Mouse (Mus musculus) embryonic facial prominence, embryonic 14.5 days (tissue): ENCODE data around the gene Cwh43. TPM values are rescaled to one million over a fixed set of nuclear protein-coding genes. Genes with fewer than 3 reads are reported as not detected.
A peak's percentile ranks its signal among the peaks of the same experiment; 100 is the strongest.

Source experiments
- ATAC-seq: fragments of 200-750 bp; cut with Nextera tagmentation; 2 replicates; pipeline ENCODE4 v1.8.0; 2017; ENCODE audit warnings: low read depth, moderate number of reproducible peaks, moderate TSS enrichment
- DNase-seq: peaks from one replicate; pipeline ENCODE4 v3.0.0-alpha.2; 2015; ENCODE audit warnings: low spot score
- H3K27ac ChIP-seq: fragments of 300-500 bp; sonication (generic); replicated peaks from 2 replicates; pipeline ENCODE4 v1.5.1; 2014; ENCODE audit warnings: low read depth, mild to moderate bottlenecking, low read length, moderate library complexity
- H3K27me3 ChIP-seq: fragments of 300-500 bp; sonication (generic); replicated peaks from 2 replicates; pipeline ENCODE4 v1.6.1; 2014; ENCODE audit warnings: low read length; ENCODE audit not compliant: control insufficient read depth, insufficient read depth
- H3K36me3 ChIP-seq: fragments of 300-500 bp; sonication (generic); 2 replicates; pipeline ENCODE4 v1.6.1; 2014; ENCODE audit warnings: low read length, mixed read lengths; ENCODE audit not compliant: control insufficient read depth, insufficient read depth
- H3K4me1 ChIP-seq: fragments of 300-500 bp; sonication (generic); 2 replicates; pipeline ENCODE4 v1.6.1; 2014; ENCODE audit warnings: antibody characterized with exemption, low read length; ENCODE audit not compliant: control insufficient read depth, insufficient read depth
- H3K4me2 ChIP-seq: fragments of 300-500 bp; sonication (generic); 2 replicates; pipeline ENCODE4 v1.6.1; 2014; ENCODE audit warnings: low read depth, mild to moderate bottlenecking, low read length, moderate library complexity, mixed read lengths
- H3K4me3 ChIP-seq: fragments of 300-500 bp; sonication (generic); 2 replicates; pipeline ENCODE4 v1.5.1; 2014; ENCODE audit warnings: low read depth, mild to moderate bottlenecking, low read length
- H3K9ac ChIP-seq: fragments of 300-500 bp; sonication (generic); 2 replicates; pipeline ENCODE4 v1.6.1; 2014; ENCODE audit warnings: low read depth, mild to moderate bottlenecking, low read length, moderate library complexity, mixed read lengths
- H3K9me3 ChIP-seq: fragments of 300-500 bp; sonication (generic); 2 replicates; pipeline ENCODE4 v1.6.1; 2016; ENCODE audit warnings: low read length; ENCODE audit not compliant: control insufficient read depth
- WGBS: fragments of 180-500 bp; shearing (Covaris S2); extraction: QIAGEN DNeasy Blood & Tissue Kit; methylation state at CpG from one replicate; pipeline ENCODE4 v1.1.7; 2014; 5-methylcytosine and 5-hydroxymethylcytosine counted together
- polyA plus RNA-seq: library from polyadenylated mRNA; unstranded; fragments of >200 nt; fragmentation: Nextera tagmentation; extraction: Ambion mirVana; gene quantifications from 2 replicates; pipeline ENCODE4 v1.2.1, GENCODE M21; 2014

Gene Cwh43
- polyA plus RNA-seq, 1 experiment from 2014 or later: 1.9 TPM

- DNase-seq (no peak), ATAC-seq (no peak)
- Histone ChIP-seq H3K9ac (no peak overlapping the region), H3K27me3 (peaks cover 37% of the 10 kb centered on the region), H3K27ac (no peak overlapping the region), H3K4me3 (no peak overlapping the region), H3K36me3 (no peaks in the 10 kb centered on the region), H3K4me1 (peaks cover 10% of the 10 kb centered on the region; the same call in 1 of the 2 replicates), H3K4me2 (no peak overlapping the region), H3K9me3 (no peaks in the 10 kb centered on the region)
- 76% methylated on average over 6 of the region's 6 CpGs for WGBS
Measured at GRCm38 (mm10) chr5:73404790-73405189, 1.1 kb upstream of the Cwh43 start.

DNA sequence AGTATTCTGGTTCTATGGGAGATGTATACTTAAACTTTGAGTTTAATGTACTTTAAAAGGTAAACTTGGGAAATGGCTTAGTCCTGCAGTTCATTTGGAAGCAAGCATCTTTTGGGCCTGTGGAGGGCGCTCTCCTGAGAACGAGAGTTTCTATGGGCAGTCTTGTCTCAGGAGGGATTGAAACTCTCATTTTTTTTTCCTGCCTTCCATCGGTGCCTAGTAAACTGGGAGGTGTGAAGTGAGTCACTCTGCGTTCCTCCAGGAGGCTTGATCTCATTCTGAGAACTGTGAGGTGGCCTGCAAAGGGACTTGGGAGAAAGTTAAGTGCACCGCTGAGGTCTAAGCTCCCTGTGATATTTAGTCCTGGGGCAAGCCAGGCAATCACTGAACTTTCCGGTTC lies 986 bp downstream of the Cwh43 start:
- no peak overlapping the region for H3K27ac ChIP-seq
- no peak overlapping the region for H3K4me3 ChIP-seq
- ATAC-seq: no peak
- no peaks in the 10 kb centered on the region for H3K9me3 ChIP-seq
- H3K4me1 ChIP-seq: peaks cover 6% of the 10 kb centered on the region; the same call in 1 of the 2 replicates
- no peaks in the 10 kb centered on the region for H3K36me3 ChIP-seq
- 35% methylated on average over 6 of the region's 6 CpGs for WGBS
- DNase-seq: no peak
- no peak overlapping the region for H3K9ac ChIP-seq
- no peak overlapping the region for H3K4me2 ChIP-seq
- H3K27me3 ChIP-seq: peaks cover 37% of the 10 kb centered on the region

DNA sequence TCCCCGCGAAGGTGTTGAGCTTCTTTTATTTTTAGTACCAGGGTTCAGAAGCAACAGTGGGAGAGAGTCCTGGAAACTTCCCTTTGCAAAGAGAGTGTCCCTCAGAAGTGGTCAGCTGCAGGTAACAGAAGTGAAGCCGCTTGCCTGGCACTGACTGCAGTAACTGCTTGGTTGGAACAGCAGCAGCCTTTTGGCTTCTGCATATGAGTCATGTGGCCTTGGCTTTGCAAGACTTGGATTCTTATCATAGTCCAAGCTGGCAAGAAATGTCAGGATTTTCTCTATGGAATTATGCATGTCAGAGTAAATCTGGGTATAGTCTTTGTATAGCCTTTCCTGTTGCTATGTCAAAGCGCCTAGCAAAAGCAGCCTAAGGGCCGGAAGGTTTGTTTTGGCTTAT lies 4.1 kb downstream of the Cwh43 start:
- Histone ChIP-seq H3K4me3 (no peak overlapping the region), H3K27me3 (peaks cover 30% of the 10 kb centered on the region), H3K36me3 (no peaks in the 10 kb centered on the region), H3K4me2 (no peak overlapping the region), H3K27ac (no peak overlapping the region), H3K9me3 (no peaks in the 10 kb centered on the region), H3K9ac (no peak overlapping the region), H3K4me1 (peaks cover 6% of the 10 kb centered on the region; the same call in 1 of the 2 replicates)
- no peak for ATAC-seq
- WGBS: 68% methylated on average over 5 of the region's 5 CpGs
- no peak for DNase-seq

- DNase-seq (no peak), ATAC-seq (no peak)
- Histone ChIP-seq H3K4me3 (no peak overlapping the region), H3K9ac (no peak overlapping the region), H3K27ac (no peak overlapping the region), H3K4me2 (no peak overlapping the region), H3K36me3 (no peaks in the 10 kb centered on the region), H3K4me1 (no peaks in the 10 kb centered on the region), H3K9me3 (no peaks in the 10 kb centered on the region), H3K27me3 (peaks cover 13% of the 10 kb centered on the region; the same call in 1 of the 2 replicates)
- WGBS: 81% methylated on average over 5 of the region's 5 CpGs
Measured at GRCm38 (mm10) chr5:73411771-73412170, 5.9 kb downstream of the Cwh43 start.

DNA sequence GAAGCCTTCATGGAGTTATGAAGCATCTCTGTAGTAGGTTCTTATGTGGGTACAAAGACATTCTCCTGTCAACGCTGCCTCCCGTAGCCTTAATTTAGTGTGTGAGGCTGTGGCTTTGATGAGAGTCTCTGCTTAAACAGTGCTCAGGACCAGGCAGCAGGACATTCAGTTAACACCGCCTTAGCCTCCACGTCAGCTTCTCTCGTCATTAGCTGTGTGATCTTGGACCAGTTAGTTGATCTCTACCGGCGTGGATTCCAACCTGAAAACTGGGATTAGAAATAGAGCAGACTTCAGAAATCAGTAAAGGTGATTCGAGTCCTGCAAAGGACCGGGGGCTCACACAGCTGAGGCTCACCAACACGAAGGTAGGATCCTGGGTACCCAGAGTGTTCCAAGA lies 8.3 kb downstream of the Cwh43 start:
- no peak overlapping the region for H3K4me2 ChIP-seq
- H3K4me3 ChIP-seq: no peak overlapping the region
- ATAC-seq: no peak
- WGBS: 86% methylated on average over 10 of the region's 10 CpGs
- H3K4me1 ChIP-seq: no peaks in the 10 kb centered on the region
- no peaks in the 10 kb centered on the region for H3K9me3 ChIP-seq
- no peaks in the 10 kb centered on the region for H3K27me3 ChIP-seq
- DNase-seq: no peak
- H3K27ac ChIP-seq: no peak overlapping the region
- no peaks in the 10 kb centered on the region for H3K36me3 ChIP-seq
- H3K9ac ChIP-seq: no peak overlapping the region

- no peaks in the 10 kb centered on the region for H3K9me3 ChIP-seq
- no peak overlapping the region for H3K4me2 ChIP-seq
- WGBS: 52% methylated on average over 11 of the region's 11 CpGs
- H3K4me1 ChIP-seq: no peaks in the 10 kb centered on the region
- no peak for DNase-seq
- H3K9ac ChIP-seq: no peak overlapping the region
- no peak overlapping the region for H3K27ac ChIP-seq
- no peak overlapping the region for H3K4me3 ChIP-seq
- ATAC-seq: no peak
- no peaks in the 10 kb centered on the region for H3K36me3 ChIP-seq
- no peaks in the 10 kb centered on the region for H3K27me3 ChIP-seq
Measured at GRCm38 (mm10) chr5:73419045-73419695, 13.3 kb downstream of the Cwh43 start.

- Histone ChIP-seq H3K4me3 (no peak overlapping the region), H3K4me1 (no peaks in the 10 kb centered on the region), H3K27me3 (no peaks in the 10 kb centered on the region), H3K9ac (no peak overlapping the region), H3K36me3 (no peaks in the 10 kb centered on the region), H3K9me3 (no peaks in the 10 kb centered on the region), H3K4me2 (no peak overlapping the region), H3K27ac (no peak overlapping the region)
- no peak for ATAC-seq
- WGBS: 69% methylated on average over 6 of the region's 6 CpGs
- no peak for DNase-seq
Measured at GRCm38 (mm10) chr5:73426824-73427223, 20.9 kb downstream of the Cwh43 start.

DNA sequence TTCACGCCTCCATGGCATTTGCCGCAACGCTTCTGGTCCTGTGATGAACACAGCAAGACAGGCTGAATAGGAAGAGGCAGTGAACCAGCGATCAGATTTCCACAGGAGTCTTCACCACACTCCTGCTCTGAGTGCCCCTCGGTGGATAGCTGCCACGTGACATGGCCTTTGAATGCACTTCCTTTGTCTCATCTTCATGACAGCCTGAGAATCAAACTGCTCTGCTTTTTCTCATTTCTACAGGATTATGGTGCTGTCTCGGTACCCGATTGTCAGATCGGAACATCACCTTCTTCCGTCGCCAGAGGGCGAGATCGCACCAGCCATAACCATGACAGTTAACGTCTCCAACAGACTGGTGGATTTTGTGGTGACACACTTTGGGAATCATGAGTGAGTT lies 25.7 kb downstream of the Cwh43 start:
- Histone ChIP-seq H3K9ac (no peak overlapping the region), H3K36me3 (no peaks in the 10 kb centered on the region), H3K9me3 (no peaks in the 10 kb centered on the region), H3K4me3 (no peak overlapping the region), H3K4me2 (no peak overlapping the region), H3K27ac (no peak overlapping the region), H3K27me3 (no peaks in the 10 kb centered on the region), H3K4me1 (no peaks in the 10 kb centered on the region)
- DNase-seq (peak; percentile 78), ATAC-seq (peak; percentile 78; the same call in 1 of the 2 replicates)
- 24% methylated on average over 14 of the region's 14 CpGs for WGBS

- no peaks in the 10 kb centered on the region for H3K9me3 ChIP-seq
- DNase-seq: no peak
- H3K27ac ChIP-seq: no peak overlapping the region
- no peaks in the 10 kb centered on the region for H3K36me3 ChIP-seq
- no peak overlapping the region for H3K4me2 ChIP-seq
- H3K4me1 ChIP-seq: no peaks in the 10 kb centered on the region
- no peak overlapping the region for H3K4me3 ChIP-seq
- no peak overlapping the region for H3K9ac ChIP-seq
- H3K27me3 ChIP-seq: no peaks in the 10 kb centered on the region
- ATAC-seq: no peak
- 70% methylated on average over 6 of the region's 6 CpGs for WGBS
Measured at GRCm38 (mm10) chr5:73432805-73433204, 26.9 kb downstream of the Cwh43 start.
